Mouse (Mus musculus) megakaryocyte-erythroid progenitor cell, adult 5-6 weeks (primary cell): ENCODE results near the gene Ift57. TPM values are rescaled to one million over a fixed set of nuclear protein-coding genes. Genes with fewer than 3 reads are reported as not detected.
A peak's percentile ranks its signal among the peaks of the same experiment; 100 is the strongest.

Experiments
- ATAC-seq: replicated peaks from 2 replicates; pipeline ENCODE4 v1.8.0; 2016; ENCODE audit warnings: mild to moderate bottlenecking, inconsistent platforms; ENCODE audit not compliant: severe bottlenecking, poor library complexity, low FRiP score, low TSS enrichment
- total RNA-seq, 2 experiments: library from RNA; stranded (forward) in 1 of 2; stranded (reverse) in 1 of 2; fragments of 200-1000, 215-1000 nt in 1 of 2; fragments of >200 nt in 1 of 2; fragmentation: Nextera tagmentation in 1 of 2; gene quantifications; 2 replicates each; pipeline ENCODE4 v1.2.3; 2014 to 2017

Gene Ift57
- total RNA-seq (2014; fragmentation: Nextera tagmentation) (6.6 and 7.8 TPM in 2 replicates), total RNA-seq (2017) (19.8 and 26.7 TPM in 2 replicates)

DNA sequence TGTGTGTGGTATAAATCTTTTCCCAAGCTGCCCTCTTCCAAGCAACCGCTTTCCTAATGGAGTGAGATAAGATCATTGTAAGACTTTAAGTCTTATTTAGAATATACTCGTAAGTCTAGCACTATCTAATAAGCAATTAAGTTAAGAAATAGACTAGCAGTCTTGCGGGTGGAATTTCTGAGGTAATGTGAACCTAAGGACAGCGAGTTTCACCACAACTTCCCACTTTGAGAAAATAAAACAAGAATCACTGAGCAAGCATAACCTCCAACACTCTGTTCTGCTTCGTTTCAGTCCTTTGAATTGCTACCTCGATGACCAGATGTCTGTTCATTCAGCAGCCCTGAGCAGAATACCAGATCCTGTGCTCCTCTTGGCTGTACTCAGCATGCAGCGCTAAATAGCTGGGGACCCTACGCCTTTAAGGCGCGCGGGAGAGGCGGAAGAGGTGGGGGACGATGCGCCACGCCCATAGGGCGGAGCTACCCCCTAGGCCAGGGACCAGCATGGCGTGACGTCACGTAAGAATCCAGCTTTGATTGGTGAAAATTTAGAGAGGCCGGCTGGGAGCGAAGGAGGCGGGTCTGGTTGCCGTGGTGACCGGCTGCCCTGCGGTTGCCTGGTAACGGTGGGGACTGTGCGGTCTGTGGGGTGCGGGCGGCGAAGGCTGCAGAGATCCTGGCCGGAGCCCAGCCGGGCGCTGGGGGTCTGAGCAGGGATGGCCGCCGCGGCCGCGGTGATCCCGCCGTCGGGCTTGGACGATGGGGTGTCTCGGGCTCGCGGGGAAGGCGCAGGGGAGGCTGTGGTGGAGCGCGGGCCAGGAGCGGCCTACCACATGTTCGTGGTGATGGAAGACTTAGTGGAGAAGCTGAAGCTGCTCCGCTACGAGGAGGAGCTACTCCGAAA is at the start of gene Ift57:
Gene Ift57 (plus strand): TSS at position 614 of the 906 bp plus-strand sequence.
- ATAC-seq = peak; percentile 100

DNA sequence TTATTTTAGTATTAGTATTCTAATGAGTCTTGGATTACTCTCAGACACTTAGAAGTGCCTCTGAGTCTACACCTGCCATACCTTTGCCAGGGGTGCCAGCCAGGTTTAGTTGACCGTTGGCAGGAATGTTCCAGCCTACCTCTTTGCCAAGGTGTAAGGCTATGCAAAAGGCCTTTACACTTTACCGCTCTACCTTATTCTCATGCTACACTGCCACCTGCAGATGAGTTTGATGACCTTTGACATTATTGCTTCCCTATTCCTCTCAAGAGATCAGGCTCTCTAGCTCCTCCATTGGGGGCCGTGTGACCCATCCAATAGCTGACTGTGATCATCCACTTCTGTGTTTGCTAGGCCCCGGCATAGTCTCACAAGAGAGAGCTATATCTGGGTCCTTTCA is 41.9 kb upstream of the Ift57 start:
- ATAC-seq = no peak

DNA sequence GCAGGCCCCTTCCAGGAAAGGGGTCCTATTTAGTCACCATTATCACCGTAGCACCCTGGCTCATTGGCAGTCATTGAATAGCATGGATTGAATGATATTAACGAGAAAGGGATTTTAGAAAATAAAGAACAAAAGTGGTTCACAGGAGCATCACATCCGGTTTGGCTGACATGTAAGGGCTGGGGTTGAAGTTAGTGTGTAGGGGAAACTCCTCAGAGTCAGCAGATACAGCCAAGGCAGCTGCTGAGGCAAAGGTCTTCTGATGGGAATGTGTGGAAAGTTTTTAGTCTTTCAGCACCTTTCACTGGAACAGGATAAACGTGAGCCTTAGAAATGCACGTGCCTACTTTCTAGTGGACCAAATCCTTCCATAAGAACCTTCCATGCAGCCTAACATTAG is 41.0 kb upstream of the Ift57 start:
- no peak for ATAC-seq

DNA sequence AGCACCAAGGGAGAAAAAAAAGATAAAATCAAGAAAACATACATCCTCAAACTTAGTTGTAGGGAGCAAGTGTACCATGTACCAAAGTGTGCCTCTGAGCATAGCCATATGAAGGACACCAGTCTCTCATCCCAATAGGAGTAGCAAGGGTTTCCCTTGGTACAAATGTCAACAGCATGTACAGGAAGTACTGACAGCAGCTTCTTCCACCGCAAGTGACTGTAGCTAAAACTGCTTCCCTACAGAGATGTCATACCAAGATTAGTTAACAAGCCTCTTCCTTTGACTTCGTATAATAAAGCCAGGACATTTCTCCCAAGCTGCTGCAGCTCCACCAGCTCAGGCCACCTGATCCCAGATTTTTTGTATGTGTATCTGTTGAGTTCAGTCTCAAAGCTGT is 39.9 kb upstream of the Ift57 start:
- no peak for ATAC-seq

- no peak for ATAC-seq
Measured at GRCm38 (mm10) chr16:49660111-49660510, 38.9 kb upstream of the Ift57 start.

DNA sequence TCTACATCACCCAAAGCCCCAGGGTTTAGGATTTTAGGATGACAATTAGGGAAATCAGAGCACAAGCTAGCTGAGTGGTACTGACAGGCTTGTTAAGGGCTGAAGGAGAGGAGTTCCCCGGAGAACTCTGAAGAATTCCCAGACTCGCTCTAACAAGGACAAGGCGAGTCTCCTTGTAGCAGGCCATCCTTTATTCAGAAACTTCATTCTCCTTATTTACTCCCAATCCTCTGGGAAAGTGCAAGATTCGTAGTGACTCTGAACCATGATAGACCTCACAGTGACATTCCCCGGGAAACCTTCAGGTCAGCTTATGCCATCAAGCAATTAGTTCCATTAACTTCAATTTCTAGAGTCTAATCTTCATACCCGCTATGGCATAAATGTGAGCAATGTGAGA is 36.8 kb upstream of the Ift57 start:
- no peak for ATAC-seq

GRCm38 (mm10) chr16:49664677-49665076 is 34.4 kb upstream of the Ift57 start:
- no peak for ATAC-seq

DNA sequence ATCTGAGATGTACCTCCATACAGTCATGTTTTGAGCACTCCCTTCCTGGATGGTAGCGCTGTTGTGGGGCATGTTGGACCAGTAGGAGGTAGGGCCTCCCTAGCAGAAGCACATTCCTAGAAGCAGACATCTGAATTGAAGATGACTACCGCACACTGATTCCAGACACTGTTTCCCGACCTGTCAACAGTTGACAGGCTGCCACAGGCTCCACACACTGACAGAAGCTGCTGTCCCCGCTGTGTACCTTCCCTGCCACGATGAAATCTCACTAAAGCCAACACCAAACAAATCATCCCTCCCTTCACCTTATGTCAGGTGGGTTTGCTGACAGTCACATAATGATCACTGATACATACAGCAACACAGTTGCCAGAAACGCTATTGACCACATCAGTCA is 19.4 kb upstream of the Ift57 start:
- no peak for ATAC-seq

- ATAC-seq = no peak
Measured at GRCm38 (mm10) chr16:49684961-49685360, 14.1 kb upstream of the Ift57 start.

- ATAC-seq = no peak
Measured at GRCm38 (mm10) chr16:49699821-49700220, 788 bp downstream of the Ift57 start.

DNA sequence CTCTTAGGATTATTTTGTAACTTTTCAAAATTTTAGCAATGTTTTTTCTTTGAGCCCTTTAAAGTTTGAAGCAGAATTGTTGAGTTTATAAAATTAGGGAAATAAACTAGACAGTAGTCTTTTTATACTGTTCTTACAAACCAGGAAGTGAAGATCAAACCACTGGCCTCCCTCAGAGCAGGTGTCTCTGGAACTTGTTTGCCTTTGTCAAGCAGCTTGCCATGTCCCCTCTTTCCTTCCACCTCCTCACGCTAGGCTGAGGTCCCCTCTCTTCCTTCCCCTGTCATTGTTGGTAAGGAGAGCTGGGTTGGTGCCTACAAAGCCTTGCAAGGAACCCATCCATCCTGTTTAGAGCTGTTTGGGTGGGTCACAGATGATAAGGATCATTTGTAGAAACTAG is 9.0 kb downstream of the Ift57 start:
- ATAC-seq = no peak

- ATAC-seq = no peak
Measured at GRCm38 (mm10) chr16:49710188-49710587, 11.2 kb downstream of the Ift57 start.

- ATAC-seq = no peak
Measured at GRCm38 (mm10) chr16:49713302-49713701, 14.3 kb downstream of the Ift57 start.

DNA sequence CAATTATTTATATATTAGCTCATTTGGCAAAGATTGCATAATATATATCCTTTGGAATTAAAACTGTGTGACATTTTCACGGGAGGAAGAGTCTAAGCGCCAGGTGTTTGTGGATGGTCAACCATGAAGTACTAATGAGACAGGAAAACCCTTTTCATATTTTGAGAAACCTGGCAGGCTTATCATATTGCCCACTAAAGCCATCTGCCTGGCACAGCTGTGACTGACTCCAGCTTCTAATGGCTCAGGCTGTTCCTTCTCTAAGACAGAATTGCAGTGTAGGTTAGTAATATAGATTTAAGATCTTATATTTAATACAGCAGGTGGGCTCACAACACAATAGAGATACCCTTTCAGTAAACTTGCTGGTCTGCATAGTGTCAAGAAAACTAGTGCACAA is 21.6 kb downstream of the Ift57 start:
- ATAC-seq = peak; percentile 67; the same call in 1 of the 2 replicates

DNA sequence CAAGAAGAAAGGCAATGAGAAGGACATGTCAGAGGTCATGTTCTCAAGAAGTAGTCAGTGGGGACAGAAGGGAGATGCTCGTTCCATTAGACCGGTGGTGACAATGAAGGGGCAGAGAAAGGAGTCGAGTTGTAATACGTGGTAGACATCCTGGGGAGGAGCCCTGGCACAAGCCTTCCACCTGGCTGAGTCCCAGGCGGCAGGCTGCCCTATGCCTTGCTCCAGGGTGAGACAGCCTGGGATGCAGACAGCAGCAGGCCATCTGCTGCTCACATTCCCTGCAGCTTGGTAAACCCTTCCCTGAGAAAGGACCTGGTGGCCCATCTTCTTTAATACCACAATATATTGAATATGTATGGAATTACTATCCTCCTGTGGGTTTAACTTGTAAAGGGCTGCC is 22.6 kb downstream of the Ift57 start:
- no peak for ATAC-seq

- ATAC-seq = no peak
Measured at GRCm38 (mm10) chr16:49723222-49723621, 24.2 kb downstream of the Ift57 start.

- no peak for ATAC-seq
Measured at GRCm38 (mm10) chr16:49724232-49724631, 25.2 kb downstream of the Ift57 start.

DNA sequence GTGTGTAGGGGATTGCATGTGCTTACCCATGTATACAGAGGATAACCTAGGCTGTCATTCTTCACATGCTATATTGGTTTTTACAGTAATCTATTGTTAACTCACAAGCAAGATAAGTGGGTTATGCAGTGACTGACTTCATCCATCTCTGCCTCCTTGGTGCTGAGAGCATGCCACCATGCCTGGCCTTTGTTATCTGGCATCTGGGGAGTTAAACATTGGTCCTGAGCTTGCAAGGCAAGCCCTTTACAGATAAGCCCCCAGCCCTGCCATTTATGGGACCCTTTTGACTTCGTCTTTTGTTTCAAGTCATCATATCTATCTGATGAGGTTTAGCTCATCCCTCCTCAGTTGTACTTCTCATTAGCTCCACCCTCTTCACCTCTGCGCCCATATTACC is 25.9 kb downstream of the Ift57 start:
- ATAC-seq = 0 out of 2 replicates have a peak, but pooled peaks have one; percentile 8

GRCm38 (mm10) chr16:49725446-49725845 is 26.4 kb downstream of the Ift57 start:
- no peak for ATAC-seq

GRCm38 (mm10) chr16:49726216-49726615 is 27.2 kb downstream of the Ift57 start:
- no peak for ATAC-seq

- ATAC-seq = peak; percentile 96
Measured at GRCm38 (mm10) chr16:49726761-49727160, 27.7 kb downstream of the Ift57 start.
